Mouse (Mus musculus) G1E (cell line): ENCODE measurements around the gene Olfr318.

Experiments used
- CTCF ChIP-seq: IDR thresholded peaks from 2 replicates; pipeline ENCODE4 v1.5.1; 2012; ENCODE audit warnings: low read depth, low read length, inconsistent platforms, mixed read lengths
- GATA1 ChIP-seq: IDR thresholded peaks from 2 replicates; pipeline ENCODE4 v1.6.1; 2012; ENCODE audit warnings: borderline replicate concordance, low read length, inconsistent platforms, mixed read lengths
- POLR2AphosphoS5 ChIP-seq: IDR thresholded peaks from 2 replicates; pipeline ENCODE4 v1.6.1; 2012; ENCODE audit warnings: low read depth, low read length, inconsistent platforms; ENCODE audit not compliant: insufficient replicate concordance
- TAL1 ChIP-seq: conservative IDR thresholded peaks from 2 replicates; pipeline ENCODE4 v1.6.1; 2012; ENCODE audit warnings: low read depth, low read length, inconsistent platforms, mixed read lengths

DNA sequence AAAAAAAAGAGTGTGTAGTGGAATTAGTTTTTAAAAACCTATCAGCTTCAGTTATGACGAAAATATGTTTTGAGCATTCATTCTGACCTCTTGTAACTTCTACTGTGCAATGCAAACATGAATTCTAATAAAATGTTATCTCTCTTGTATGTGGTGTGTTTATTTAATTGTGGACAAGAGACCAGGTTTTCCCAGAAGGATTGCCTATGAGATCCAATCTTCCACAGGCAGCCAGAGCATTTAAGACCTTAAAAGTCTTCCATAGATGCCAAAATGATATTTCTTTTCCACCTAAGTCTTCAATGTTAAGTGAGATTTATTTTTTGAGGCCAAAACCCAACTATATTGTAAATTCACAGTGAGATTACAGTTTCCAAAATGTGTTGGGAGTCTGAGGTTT is 43.0 kb downstream of the Olfr318 start, which contains the start of gene Olfr320:
- TF ChIP-seq GATA1 = no peak
- TF ChIP-seq CTCF = no peak
- no peak for TF ChIP-seq POLR2AphosphoS5
- no peak for TF ChIP-seq TAL1
